Mouse (Mus musculus): ENCODE measurements around the gene Prrg4. TPM values are rescaled to one million over a fixed set of nuclear protein-coding genes. Genes with fewer than 3 reads are reported as not detected.
"Not testable (repeated sequence)": the region's sequence is repeated elsewhere in the genome, so short reads cannot be mapped to it uniquely, and the experiment has no call there.

The Prrg4 gene
- 0.33 and 0.52 TPM in 2 replicates for polyA plus RNA-seq (2014; fragmentation: Nextera tagmentation; extraction: Ambion mirVana)

DNA sequence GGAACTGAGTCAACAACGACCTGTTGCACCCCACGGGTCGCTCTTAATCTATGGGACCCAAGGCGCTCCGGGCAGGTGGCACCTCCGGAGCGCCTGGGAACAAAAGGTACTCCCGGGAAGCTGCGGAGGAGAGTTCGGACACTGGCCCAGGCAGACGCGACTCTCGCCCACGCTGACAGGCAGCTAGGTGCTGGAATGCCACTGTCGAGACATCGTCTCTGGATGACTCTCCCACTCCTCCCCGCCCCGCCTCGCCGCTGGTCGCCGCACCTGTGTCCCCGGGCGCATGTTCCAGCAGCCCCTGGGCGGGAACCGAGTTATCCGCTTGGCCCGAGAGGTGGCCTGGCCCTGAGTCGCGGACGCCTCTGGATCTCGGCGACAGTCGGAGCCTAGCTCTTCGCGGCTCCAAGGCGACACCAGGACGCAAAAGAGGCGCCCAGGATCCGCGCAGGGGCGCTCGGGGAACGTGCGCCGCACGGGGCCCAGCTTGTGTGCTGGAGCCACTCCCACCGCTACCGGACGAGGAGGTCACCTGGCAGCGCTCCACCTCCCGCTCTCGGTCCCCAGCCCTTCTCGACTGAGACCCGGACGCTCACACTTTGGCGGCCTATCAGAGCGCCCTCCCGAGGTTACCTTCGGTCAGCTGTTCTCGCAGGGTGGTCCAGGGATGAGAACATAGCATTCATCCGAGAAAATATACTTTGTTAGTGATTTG is at the start of gene Prrg4:
TSS of gene Prrg4 (minus strand) at position 601 of the 715 bp plus-strand sequence.
- Histone ChIP-seq H3K9me3 (ENCODE audit: control insufficient read depth, low read length) (no peaks in the 10 kb centered on the region), H3K4me2 (peak within 1 kb of the TSS; percentile 95), H3K36me3 (ENCODE audit: control insufficient read depth, insufficient read depth, low read length) (no peaks in the 10 kb centered on the region), H3K4me3 (ENCODE audit: low read depth, low read length) (peak within 1 kb of the TSS; percentile 59), H3K27me3 (replicated peaks; ENCODE audit: control insufficient read depth, insufficient read depth, low read length) (peaks cover 7% of the 10 kb centered on the region), H3K9ac (ENCODE audit: low read depth, low read length) (peak within 1 kb of the TSS; percentile 52; the same call in 1 of the 2 replicates), H3K27ac (ENCODE audit: low read depth, low read length) (no peak within 1 kb of the TSS), H3K4me1 (replicated peaks; ENCODE audit: control insufficient read depth, insufficient read depth, low read length) (no peaks in the 10 kb centered on the region)
- ATAC-seq (replicated peaks; ENCODE audit: low FRiP score) (peak; percentile 77), DNase-seq (ENCODE audit: low spot score) (peak; percentile 53)
- under 1% methylated on average over 57 of the region's 62 CpGs for WGBS

GRCm38 (mm10) chr2:104887882-104888566 is 38.3 kb upstream of the Prrg4 start:
- Histone ChIP-seq H3K4me2 (no peak overlapping the region), H3K9me3 (ENCODE audit: control insufficient read depth, low read length) (no peaks in the 10 kb centered on the region), H3K4me3 (ENCODE audit: low read depth, low read length) (no peak overlapping the region), H3K27me3 (replicated peaks; ENCODE audit: control insufficient read depth, insufficient read depth, low read length) (no peaks in the 10 kb centered on the region), H3K9ac (ENCODE audit: low read depth, low read length) (no peak overlapping the region), H3K4me1 (replicated peaks; ENCODE audit: control insufficient read depth, insufficient read depth, low read length) (no peaks in the 10 kb centered on the region), H3K36me3 (ENCODE audit: control insufficient read depth, insufficient read depth, low read length) (no peaks in the 10 kb centered on the region), H3K27ac (ENCODE audit: low read depth, low read length) (no peak overlapping the region)
- WGBS, result 21% methylated on average over 10 of the region's 10 CpGs
- DNase-seq (ENCODE audit: low spot score) (no peak), ATAC-seq (replicated peaks; ENCODE audit: low FRiP score) (no peak)

GRCm38 (mm10) chr2:104887331-104887730 is 37.7 kb upstream of the Prrg4 start:
- not testable (repeated sequence) for H3K9me3 ChIP-seq (ENCODE audit: control insufficient read depth, low read length); H3K4me2 ChIP-seq; H3K36me3 ChIP-seq (ENCODE audit: control insufficient read depth, insufficient read depth, low read length); H3K4me3 ChIP-seq (ENCODE audit: low read depth, low read length); H3K4me1 ChIP-seq (replicated peaks; ENCODE audit: control insufficient read depth, insufficient read depth, low read length); H3K27ac ChIP-seq (ENCODE audit: low read depth, low read length); ATAC-seq (replicated peaks; ENCODE audit: low FRiP score); H3K9ac ChIP-seq (ENCODE audit: low read depth, low read length); DNase-seq (ENCODE audit: low spot score); H3K27me3 ChIP-seq (replicated peaks; ENCODE audit: control insufficient read depth, insufficient read depth, low read length)
- WGBS, result 55% methylated on average over 2 of the region's 2 CpGs

GRCm38 (mm10) chr2:104886109-104886508 is 36.4 kb upstream of the Prrg4 start:
- WGBS, result 85% methylated on average over 18 of the region's 18 CpGs
- no peak overlapping the region for H3K27ac ChIP-seq (ENCODE audit: low read depth, low read length)
- H3K4me3 ChIP-seq (ENCODE audit: low read depth, low read length), result no peak overlapping the region
- ATAC-seq (replicated peaks; ENCODE audit: low FRiP score) (no peak), DNase-seq (ENCODE audit: low spot score) (no peak)
- no peaks in the 10 kb centered on the region for H3K4me1 ChIP-seq (replicated peaks; ENCODE audit: control insufficient read depth, insufficient read depth, low read length)
- no peak overlapping the region for H3K4me2 ChIP-seq
- H3K27me3 ChIP-seq (replicated peaks; ENCODE audit: control insufficient read depth, insufficient read depth, low read length), result no peaks in the 10 kb centered on the region
- H3K36me3 ChIP-seq (ENCODE audit: control insufficient read depth, insufficient read depth, low read length), result no peaks in the 10 kb centered on the region
- H3K9me3 ChIP-seq (ENCODE audit: control insufficient read depth, low read length), result no peaks in the 10 kb centered on the region
- no peak overlapping the region for H3K9ac ChIP-seq (ENCODE audit: low read depth, low read length)

- no peak for DNase-seq (ENCODE audit: low spot score)
- no peak for ATAC-seq (replicated peaks; ENCODE audit: low FRiP score)
- Histone ChIP-seq H3K27ac (ENCODE audit: low read depth, low read length) (no peak overlapping the region), H3K4me3 (ENCODE audit: low read depth, low read length) (no peak overlapping the region), H3K36me3 (ENCODE audit: control insufficient read depth, insufficient read depth, low read length) (no peaks in the 10 kb centered on the region), H3K4me2 (no peak overlapping the region), H3K27me3 (replicated peaks; ENCODE audit: control insufficient read depth, insufficient read depth, low read length) (no peaks in the 10 kb centered on the region), H3K9ac (ENCODE audit: low read depth, low read length) (no peak overlapping the region), H3K9me3 (ENCODE audit: control insufficient read depth, low read length) (no peaks in the 10 kb centered on the region), H3K4me1 (replicated peaks; ENCODE audit: control insufficient read depth, insufficient read depth, low read length) (no peaks in the 10 kb centered on the region)
- 71% methylated on average over 8 of the region's 8 CpGs for WGBS
Observed at GRCm38 (mm10) chr2:104878794-104879193, 29.1 kb upstream of the Prrg4 start.

DNA sequence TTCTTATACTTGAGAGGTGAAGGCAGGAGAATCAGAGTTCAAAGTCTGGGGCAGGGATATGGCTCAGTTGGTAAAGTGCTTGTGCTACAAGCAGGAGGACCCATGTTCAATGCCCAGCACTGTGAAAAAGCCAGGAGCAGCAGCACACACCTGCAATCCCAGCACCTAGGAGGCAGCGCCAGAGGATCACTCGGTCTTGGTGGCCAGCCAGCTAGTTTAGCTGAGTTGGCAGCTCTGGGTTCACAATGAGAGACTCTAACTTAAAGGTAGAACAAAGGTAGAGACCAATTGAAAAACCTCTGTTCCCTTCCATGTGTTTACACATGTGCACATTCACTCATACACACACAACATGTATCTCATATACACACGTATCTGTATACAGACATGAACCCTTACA is 19.4 kb upstream of the Prrg4 start:
- DNase-seq (ENCODE audit: low spot score), result no peak
- 79% methylated on average over 3 of the region's 3 CpGs for WGBS
- H3K4me1 ChIP-seq (replicated peaks; ENCODE audit: control insufficient read depth, insufficient read depth, low read length), result no peaks in the 10 kb centered on the region
- no peak overlapping the region for H3K9ac ChIP-seq (ENCODE audit: low read depth, low read length)
- ATAC-seq (replicated peaks; ENCODE audit: low FRiP score), result no peak
- H3K9me3 ChIP-seq (ENCODE audit: control insufficient read depth, low read length), result no peaks in the 10 kb centered on the region
- no peaks in the 10 kb centered on the region for H3K36me3 ChIP-seq (ENCODE audit: control insufficient read depth, insufficient read depth, low read length)
- H3K27ac ChIP-seq (ENCODE audit: low read depth, low read length), result no peak overlapping the region
- H3K4me2 ChIP-seq, result no peak overlapping the region
- no peaks in the 10 kb centered on the region for H3K27me3 ChIP-seq (replicated peaks; ENCODE audit: control insufficient read depth, insufficient read depth, low read length)
- H3K4me3 ChIP-seq (ENCODE audit: low read depth, low read length), result no peak overlapping the region

DNA sequence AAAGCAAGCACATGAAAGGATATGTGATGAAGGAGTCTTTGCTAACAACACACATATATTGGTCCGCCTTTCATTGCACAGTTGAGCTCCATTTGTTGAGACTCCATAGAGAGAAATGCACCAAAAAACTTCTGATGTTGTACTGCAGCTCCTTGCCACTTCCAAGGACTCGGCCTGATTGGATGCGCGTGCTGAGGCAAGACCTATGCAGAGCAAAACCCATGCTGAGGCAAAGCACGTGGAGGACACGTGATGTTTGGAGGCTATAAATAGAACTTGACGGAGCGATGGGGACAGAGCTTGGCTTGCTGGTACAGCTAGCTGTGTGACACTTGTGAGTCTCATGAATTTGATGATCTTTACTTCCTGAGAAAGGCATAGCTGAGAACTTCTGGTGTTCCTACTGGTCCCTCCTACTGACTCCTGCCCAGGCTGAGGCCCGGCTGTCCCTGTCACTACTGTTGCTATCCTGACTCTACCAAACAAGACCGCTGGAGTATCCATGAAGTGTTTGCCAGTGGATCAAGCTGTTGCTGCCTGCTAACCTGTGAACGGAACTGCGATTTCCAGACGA is 17.7 kb upstream of the Prrg4 start, which contains the start of gene Ccdc73:
TSS of gene Ccdc73 (plus strand) at position 524 of the 574 bp plus-strand sequence.
- DNase-seq (ENCODE audit: low spot score), result no peak
- H3K4me2 ChIP-seq, result no peak within 1 kb of the TSS
- no peak for ATAC-seq (replicated peaks; ENCODE audit: low FRiP score)
- H3K36me3 ChIP-seq (ENCODE audit: control insufficient read depth, insufficient read depth, low read length), result no peaks in the 10 kb centered on the region
- no peaks in the 10 kb centered on the region for H3K27me3 ChIP-seq (replicated peaks; ENCODE audit: control insufficient read depth, insufficient read depth, low read length)
- no peaks in the 10 kb centered on the region for H3K4me1 ChIP-seq (replicated peaks; ENCODE audit: control insufficient read depth, insufficient read depth, low read length)
- H3K9ac ChIP-seq (ENCODE audit: low read depth, low read length), result no peak within 1 kb of the TSS
- H3K9me3 ChIP-seq (ENCODE audit: control insufficient read depth, low read length), result no peaks in the 10 kb centered on the region
- no peak within 1 kb of the TSS for H3K4me3 ChIP-seq (ENCODE audit: low read depth, low read length)
- H3K27ac ChIP-seq (ENCODE audit: low read depth, low read length), result no peak within 1 kb of the TSS
- WGBS, result 88% methylated on average over 13 of the region's 13 CpGs

DNA sequence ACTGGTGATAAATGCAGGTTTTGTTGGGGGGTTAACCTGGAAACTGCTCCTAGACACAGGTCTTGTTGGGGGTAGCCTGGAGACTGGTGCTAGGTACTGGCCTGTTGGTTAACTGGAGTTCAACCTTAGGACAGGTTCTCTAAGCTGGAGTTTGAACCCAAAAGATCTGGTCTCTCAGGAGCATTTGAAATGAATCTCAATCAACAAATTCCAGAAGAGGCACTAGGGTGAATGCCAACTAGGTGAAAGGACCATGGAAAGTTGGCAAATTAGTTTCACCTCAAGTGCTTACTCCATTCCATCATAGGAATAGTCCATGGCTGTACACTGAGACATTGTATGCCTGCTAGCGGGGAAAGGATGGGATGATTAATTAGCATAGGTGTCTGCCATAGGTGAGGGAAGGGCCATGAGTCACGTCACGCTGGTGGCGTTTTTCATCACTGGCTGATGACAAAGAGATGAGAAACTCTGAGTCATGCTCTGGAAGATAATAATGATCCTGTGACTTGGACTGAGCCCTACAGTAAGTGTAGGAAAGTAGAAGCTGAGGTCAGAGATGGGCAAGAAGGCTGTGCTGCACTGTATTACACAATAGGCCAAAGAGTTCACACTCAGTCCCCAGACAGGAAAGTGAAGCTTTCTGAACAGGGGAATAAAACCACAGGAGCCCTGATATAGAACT is 14.6 kb upstream of the Prrg4 start:
- H3K27ac ChIP-seq (ENCODE audit: low read depth, low read length), result no peak overlapping the region
- H3K9ac ChIP-seq (ENCODE audit: low read depth, low read length), result no peak overlapping the region
- no peak for ATAC-seq (replicated peaks; ENCODE audit: low FRiP score)
- H3K4me3 ChIP-seq (ENCODE audit: low read depth, low read length), result no peak overlapping the region
- H3K4me1 ChIP-seq (replicated peaks; ENCODE audit: control insufficient read depth, insufficient read depth, low read length), result no peaks in the 10 kb centered on the region
- H3K9me3 ChIP-seq (ENCODE audit: control insufficient read depth, low read length), result no peaks in the 10 kb centered on the region
- no peaks in the 10 kb centered on the region for H3K36me3 ChIP-seq (ENCODE audit: control insufficient read depth, insufficient read depth, low read length)
- no peaks in the 10 kb centered on the region for H3K27me3 ChIP-seq (replicated peaks; ENCODE audit: control insufficient read depth, insufficient read depth, low read length)
- H3K4me2 ChIP-seq, result no peak overlapping the region
- WGBS, result 78% methylated on average over 4 of the region's 4 CpGs
- DNase-seq (ENCODE audit: low spot score), result no peak

Data from liver, embryonic 11.5 days (tissue).